Mouse (Mus musculus) B cell, adult 2 months (primary cell): ENCODE data around the gene Hnrnpm.
"Not testable (repeated sequence)": the region's sequence is repeated elsewhere in the genome, so short reads cannot be mapped to it uniquely, and the experiment has no call there.

Experiments
- DNase-seq, 2 experiments: peaks; one replicate each; pipeline ENCODE4 v3.0.0; 2022

Hnrnpm gene

GRCm38 (mm10) chr17:33686760-33687159, at the start of gene Hnrnpm:
Hnrnpm (minus strand) TSS chr17:33686860.
- no peak for DNase-seq

- DNase-seq, result not testable (repeated sequence)
These were observed 46.9 kb upstream of the Hnrnpm start for GRCm38 (mm10) chr17:33733526-33733925.

GRCm38 (mm10) chr17:33732556-33733083, 46.0 kb upstream of the Hnrnpm start:
- DNase-seq, result not testable (repeated sequence)

- no peak for DNase-seq
These were observed 42.6 kb upstream of the Hnrnpm start for GRCm38 (mm10) chr17:33729215-33729614.

GRCm38 (mm10) chr17:33728396-33728795, 41.7 kb upstream of the Hnrnpm start:
- no peak for DNase-seq

- no peak for DNase-seq
These were observed 33.2 kb upstream of the Hnrnpm start for GRCm38 (mm10) chr17:33719736-33720378.

GRCm38 (mm10) chr17:33718944-33719725, 32.5 kb upstream of the Hnrnpm start:
- DNase-seq, result no peak

- DNase-seq, result peak; percentile 98
These were observed 31.8 kb upstream of the Hnrnpm start, which contains the start of gene March2 for GRCm38 (mm10) chr17:33718384-33718881. March2 (minus strand) TSS chr17:33718670.

- DNase-seq, result no peak
These were observed 31.3 kb upstream of the Hnrnpm start for GRCm38 (mm10) chr17:33717982-33718381.

- DNase-seq, result no peak
These were observed 30.6 kb upstream of the Hnrnpm start for GRCm38 (mm10) chr17:33717246-33717645.

GRCm38 (mm10) chr17:33714779-33715178, 28.1 kb upstream of the Hnrnpm start:
- DNase-seq, result no peak

GRCm38 (mm10) chr17:33713271-33713670, 26.6 kb upstream of the Hnrnpm start:
- DNase-seq, result no peak

- peak in 1 of 2 experiments; percentile 19 for DNase-seq
These were observed 23.2 kb upstream of the Hnrnpm start for GRCm38 (mm10) chr17:33709834-33710233.

GRCm38 (mm10) chr17:33703091-33703490, 16.4 kb upstream of the Hnrnpm start:
- DNase-seq, result no peak

- no peak for DNase-seq
These were observed 15.5 kb upstream of the Hnrnpm start for GRCm38 (mm10) chr17:33702178-33702577.

GRCm38 (mm10) chr17:33695471-33695870, 8.8 kb upstream of the Hnrnpm start:
- DNase-seq, result no peak

GRCm38 (mm10) chr17:33685249-33685653, 1.4 kb downstream of the Hnrnpm start:
- DNase-seq, result peak; percentile 99

- peak; percentile 77 to 78 for DNase-seq
These were observed 1.9 kb downstream of the Hnrnpm start for GRCm38 (mm10) chr17:33684671-33685231.

GRCm38 (mm10) chr17:33681767-33682166, 4.9 kb downstream of the Hnrnpm start:
- no peak for DNase-seq

- no peak for DNase-seq
These were observed 7.9 kb downstream of the Hnrnpm start for GRCm38 (mm10) chr17:33678771-33679170.

- DNase-seq, result no peak
These were observed 10.6 kb downstream of the Hnrnpm start for GRCm38 (mm10) chr17:33676086-33676485.

GRCm38 (mm10) chr17:33675452-33675851, 11.2 kb downstream of the Hnrnpm start:
- DNase-seq, result no peak

- DNase-seq, result no peak
These were observed 12.8 kb downstream of the Hnrnpm start for GRCm38 (mm10) chr17:33673837-33674236.
